Mouse (Mus musculus) bone marrow, adult 2 months (tissue): ENCODE data around the gene Nr1d1.

Experiments used
- CTCF ChIP-seq: fragments of 200-500 bp; IDR thresholded peaks from 2 replicates; pipeline ENCODE4 v1.5.1; 2011; ENCODE audit warnings: low read length, control low read depth; ENCODE audit not compliant: control insufficient read depth, insufficient read depth
- POLR2A ChIP-seq: fragments of 200-500 bp; IDR thresholded peaks from 2 replicates; pipeline ENCODE4 v1.6.1; 2011; ENCODE audit warnings: low read depth, mild to moderate bottlenecking, control low read depth, low read length, borderline replicate concordance; ENCODE audit not compliant: control insufficient read depth

DNA sequence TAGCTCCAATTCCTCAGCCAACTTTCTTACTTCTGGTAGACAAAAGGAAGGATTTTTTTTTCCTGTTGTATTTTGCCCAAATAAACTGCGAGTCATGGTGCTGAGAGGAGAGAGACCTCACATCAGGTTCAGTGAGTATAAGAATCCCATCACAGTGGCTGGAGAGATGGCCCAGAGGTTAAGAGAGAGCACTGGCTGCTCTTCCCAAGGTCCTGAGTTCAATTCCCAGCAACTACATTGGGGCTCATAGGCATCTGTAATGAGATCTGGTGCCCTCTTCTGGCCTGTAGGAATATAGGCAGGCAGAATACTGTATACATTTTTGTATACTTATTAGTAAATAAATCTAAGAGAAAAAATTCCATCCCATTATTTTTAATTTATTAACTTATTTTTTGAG, 12.6 kb upstream of the Nr1d1 start:
- TF ChIP-seq POLR2A (no peak), CTCF (no peak)
